Mouse (Mus musculus) adrenal gland, postnatal 25 days (tissue): Measurements from ENCODE around the gene Mrs2. TPM values are rescaled to one million over a fixed set of nuclear protein-coding genes. Genes with fewer than 3 reads are reported as not detected.

Experiments used
- DNase-seq: peaks from one replicate; pipeline ENCODE4 v3.0.0; 2021; ENCODE audit warnings: mixed read lengths
- long read RNA-seq: library from polyadenylated mRNA; stranded (forward); transcript quantifications from one replicate; pipeline ENCODE4 v2.0.0, GENCODE M21; 2021
- total RNA-seq: library from RNA; stranded (reverse); gene quantifications from 2 replicates; pipeline ENCODE4 v1.2.3, GENCODE M21; 2021

The Mrs2 gene
- total RNA-seq: 79.4 and 86.8 TPM in 2 replicates
- long read RNA-seq, full-length matches to known transcripts: 25 of 37 reads
- long read RNA-seq, partial matches to known transcripts: 3 of 37 reads
- long read RNA-seq, other reads (novel, unspliced or antisense): 9 of 37 reads

- DNase-seq: peak; percentile 90
These were observed at the start of gene Mrs2 for GRCm38 (mm10) chr13:25019793-25020539. Gene Mrs2 (minus strand): TSS chr13:25020379.

- DNase-seq: no peak
These were observed 49.6 kb upstream of the Mrs2 start for GRCm38 (mm10) chr13:25069765-25070164.

GRCm38 (mm10) chr13:25067183-25067582 lies 47.0 kb upstream of the Mrs2 start:
- DNase-seq: no peak

GRCm38 (mm10) chr13:25066659-25067058 lies 46.5 kb upstream of the Mrs2 start:
- no peak for DNase-seq

GRCm38 (mm10) chr13:25055873-25056667 lies 35.9 kb upstream of the Mrs2 start, which contains the start of gene Dcdc2a:
Gene Dcdc2a (plus strand): TSS chr13:25056004.
- DNase-seq: peak; percentile 24

GRCm38 (mm10) chr13:25055111-25055554 lies 35.0 kb upstream of the Mrs2 start:
- peak; percentile 64 for DNase-seq

GRCm38 (mm10) chr13:25052671-25053070 lies 32.5 kb upstream of the Mrs2 start:
- no peak for DNase-seq

GRCm38 (mm10) chr13:25039488-25039887 lies 19.3 kb upstream of the Mrs2 start:
- no peak for DNase-seq

- no peak for DNase-seq
These were observed 6.9 kb upstream of the Mrs2 start for GRCm38 (mm10) chr13:25027114-25027425.

- no peak for DNase-seq
These were observed 6.4 kb upstream of the Mrs2 start for GRCm38 (mm10) chr13:25026409-25027113.

GRCm38 (mm10) chr13:25024655-25025054 lies 4.5 kb upstream of the Mrs2 start:
- peak; percentile 50 for DNase-seq

GRCm38 (mm10) chr13:25023129-25023528 lies 3.0 kb upstream of the Mrs2 start:
- DNase-seq: no peak

GRCm38 (mm10) chr13:25022386-25022785 lies 2.2 kb upstream of the Mrs2 start:
- DNase-seq: no peak

GRCm38 (mm10) chr13:25020540-25020892 lies 337 bp upstream of the Mrs2 start:
- no peak for DNase-seq

GRCm38 (mm10) chr13:25018316-25018715 lies 1.9 kb downstream of the Mrs2 start:
- no peak for DNase-seq

GRCm38 (mm10) chr13:25007115-25007514 lies 13.1 kb downstream of the Mrs2 start:
- DNase-seq: peak; percentile 58

- DNase-seq: no peak
These were observed 17.2 kb downstream of the Mrs2 start for GRCm38 (mm10) chr13:25002965-25003364.

GRCm38 (mm10) chr13:24999538-24999937 lies 20.6 kb downstream of the Mrs2 start:
- DNase-seq: no peak

GRCm38 (mm10) chr13:24993160-24993559 lies 27.0 kb downstream of the Mrs2 start:
- DNase-seq: no peak

- DNase-seq: no peak
These were observed 31.2 kb downstream of the Mrs2 start for GRCm38 (mm10) chr13:24989006-24989405.

GRCm38 (mm10) chr13:24988391-24988790 lies 31.8 kb downstream of the Mrs2 start:
- peak; percentile 60 for DNase-seq

GRCm38 (mm10) chr13:24985435-24985834 lies 34.7 kb downstream of the Mrs2 start:
- no peak for DNase-seq

GRCm38 (mm10) chr13:24981031-24981430 lies 39.1 kb downstream of the Mrs2 start:
- DNase-seq: no peak
